Mouse (Mus musculus): Measurements from ENCODE around the gene Zfp286.
A peak's percentile ranks its signal among the peaks of the same experiment; 100 is the strongest.
"Not testable (repeated sequence)": the region's sequence is repeated elsewhere in the genome, so short reads cannot be mapped to it uniquely, and the experiment has no call there.

Zfp286 gene

GRCm38 (mm10) chr11:62804119-62804518, 14.9 kb upstream of the Zfp286 start:
- DNase-seq (ENCODE audit: inconsistent ontology term), result no peak

GRCm38 (mm10) chr11:62789617-62789936, 315 bp upstream of the Zfp286 start:
- DNase-seq (ENCODE audit: inconsistent ontology term), result peak; percentile 5

- no peak for DNase-seq (ENCODE audit: inconsistent ontology term)
These were observed 12.8 kb downstream of the Zfp286 start for GRCm38 (mm10) chr11:62776510-62776909.

- no peak for DNase-seq (ENCODE audit: inconsistent ontology term)
These were observed 28.4 kb downstream of the Zfp286 start for GRCm38 (mm10) chr11:62760755-62761457.

GRCm38 (mm10) chr11:62758491-62758890, 30.8 kb downstream of the Zfp286 start:
- no peak for DNase-seq (ENCODE audit: inconsistent ontology term)

GRCm38 (mm10) chr11:62757906-62758305, 31.4 kb downstream of the Zfp286 start:
- DNase-seq (ENCODE audit: inconsistent ontology term), result no peak

- no peak for DNase-seq (ENCODE audit: inconsistent ontology term)
These were observed 32.1 kb downstream of the Zfp286 start for GRCm38 (mm10) chr11:62757143-62757507.

- peak; percentile 97 for DNase-seq (ENCODE audit: inconsistent ontology term)
These were observed 32.7 kb downstream of the Zfp286 start for GRCm38 (mm10) chr11:62756456-62757142.

GRCm38 (mm10) chr11:62752780-62753179, 36.5 kb downstream of the Zfp286 start, which contains the start of gene Gm10428:
Gm10428 (plus strand) TSS chr11:62753100.
- DNase-seq (ENCODE audit: inconsistent ontology term), result no peak

- DNase-seq (ENCODE audit: inconsistent ontology term), result peak; percentile 28
These were observed 37.1 kb downstream of the Zfp286 start for GRCm38 (mm10) chr11:62752191-62752590.

- not testable (repeated sequence) for DNase-seq (ENCODE audit: inconsistent ontology term)
These were observed 39.8 kb downstream of the Zfp286 start for GRCm38 (mm10) chr11:62749445-62749844.

GRCm38 (mm10) chr11:62748062-62748461, 41.2 kb downstream of the Zfp286 start:
- DNase-seq (ENCODE audit: inconsistent ontology term), result no peak

- DNase-seq (ENCODE audit: inconsistent ontology term), result no peak
These were observed 42.0 kb downstream of the Zfp286 start for GRCm38 (mm10) chr11:62747227-62747626.

- peak; percentile 77 for DNase-seq (ENCODE audit: inconsistent ontology term)
These were observed 43.2 kb downstream of the Zfp286 start for GRCm38 (mm10) chr11:62746001-62746533.

- no peak for DNase-seq (ENCODE audit: inconsistent ontology term)
These were observed 45.2 kb downstream of the Zfp286 start for GRCm38 (mm10) chr11:62744103-62744502.

- DNase-seq (ENCODE audit: inconsistent ontology term), result no peak
These were observed 46.9 kb downstream of the Zfp286 start for GRCm38 (mm10) chr11:62742261-62742957.

GRCm38 (mm10) chr11:62741186-62741585, 48.1 kb downstream of the Zfp286 start:
- no peak for DNase-seq (ENCODE audit: inconsistent ontology term)

GRCm38 (mm10) chr11:62732665-62733064, 56.6 kb downstream of the Zfp286 start:
- no peak for DNase-seq (ENCODE audit: inconsistent ontology term)

- no peak for DNase-seq (ENCODE audit: inconsistent ontology term)
These were observed 57.3 kb downstream of the Zfp286 start for GRCm38 (mm10) chr11:62732022-62732387.

GRCm38 (mm10) chr11:62731311-62732021, 57.8 kb downstream of the Zfp286 start, which contains the start of gene Zfp287:
Zfp287 (minus strand) TSS chr11:62731905.
- peak; percentile 93 for DNase-seq (ENCODE audit: inconsistent ontology term)

GRCm38 (mm10) chr11:62728276-62728675, 61.0 kb downstream of the Zfp286 start:
- DNase-seq (ENCODE audit: inconsistent ontology term), result no peak

- no peak for DNase-seq (ENCODE audit: inconsistent ontology term)
These were observed 78.6 kb downstream of the Zfp286 start for GRCm38 (mm10) chr11:62710657-62711056.

Data from Muller cell, postnatal 12 days (primary cell).